Mouse (Mus musculus): ENCODE data around the gene Rab17. TPM values are rescaled to one million over a fixed set of nuclear protein-coding genes. Genes with fewer than 3 reads are reported as not detected.

Rab17 gene
- polyA plus RNA-seq (2015; fragmentation: Nextera tagmentation; extraction: Ambion mirVana): 0.94 and 1.1 TPM in 2 replicates

- no peak for DNase-seq (ENCODE audit: low spot score)
Measured at GRCm38 (mm10) chr1:90969347-90969784, at the start of gene Rab17. TSS of gene Rab17 (minus strand) at chr1:90969661.

DNA sequence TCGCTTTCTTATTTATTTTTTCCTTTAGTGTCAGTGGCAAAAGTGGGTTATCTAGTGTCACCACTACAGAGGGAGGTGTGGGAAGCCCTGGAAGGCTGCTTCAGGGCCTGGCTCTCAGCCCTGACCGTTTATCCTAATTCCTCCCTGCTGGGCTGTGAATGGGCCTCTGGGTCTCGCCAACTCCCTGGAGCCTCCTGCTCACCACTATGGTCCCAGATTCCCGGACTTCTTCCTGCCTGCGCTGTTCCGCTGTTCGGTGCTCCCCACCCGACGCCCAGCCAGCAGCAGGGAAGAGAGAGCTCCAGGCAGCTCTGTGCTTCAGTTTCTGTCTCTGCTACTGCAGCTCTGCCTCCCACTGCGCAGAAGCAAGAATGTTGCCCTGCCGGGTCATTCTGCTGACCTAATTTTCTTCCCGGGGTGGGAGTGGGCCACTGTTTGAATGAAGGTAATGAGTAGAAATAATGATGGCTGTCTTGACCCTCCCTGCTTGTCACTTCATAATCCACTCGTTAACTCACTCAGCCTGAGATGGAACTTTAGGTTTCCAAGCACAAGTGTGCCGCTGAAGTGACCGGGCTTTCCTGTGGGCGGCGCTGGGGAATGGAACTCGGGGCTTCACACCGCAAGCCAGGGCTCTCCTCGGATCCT, 47.8 kb upstream of the Rab17 start:
- DNase-seq (ENCODE audit: low spot score): no peak

- DNase-seq (ENCODE audit: low spot score): no peak
Measured at GRCm38 (mm10) chr1:91015571-91015970, 46.1 kb upstream of the Rab17 start.

- DNase-seq (ENCODE audit: low spot score): no peak
Measured at GRCm38 (mm10) chr1:91013803-91014202, 44.3 kb upstream of the Rab17 start.

- no peak for DNase-seq (ENCODE audit: low spot score)
Measured at GRCm38 (mm10) chr1:91011336-91011735, 41.9 kb upstream of the Rab17 start.

- no peak for DNase-seq (ENCODE audit: low spot score)
Measured at GRCm38 (mm10) chr1:91010716-91011115, 41.3 kb upstream of the Rab17 start.

DNA sequence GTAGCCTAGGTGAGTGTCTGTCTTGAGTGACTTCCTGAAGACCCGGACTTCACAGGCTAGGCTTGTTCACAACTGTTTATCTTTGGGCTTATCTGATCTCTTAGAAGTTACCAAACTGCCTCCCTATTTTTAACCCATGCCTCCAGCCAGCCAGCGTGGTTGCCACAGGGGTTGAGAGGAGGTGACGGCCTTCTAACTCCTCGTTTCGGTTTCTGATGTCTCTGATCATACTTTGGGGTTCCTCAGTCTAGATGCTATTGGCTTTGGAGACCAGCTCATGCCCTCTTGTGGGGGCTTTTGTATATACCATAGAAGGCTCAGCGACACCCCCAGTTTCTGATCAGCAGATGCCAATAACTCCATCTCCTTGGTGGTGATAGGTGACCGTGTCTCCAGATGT, 40.8 kb upstream of the Rab17 start:
- peak; percentile 14 for DNase-seq (ENCODE audit: low spot score)

- DNase-seq (ENCODE audit: low spot score): no peak
Measured at GRCm38 (mm10) chr1:91009266-91009665, 39.8 kb upstream of the Rab17 start.

- no peak for DNase-seq (ENCODE audit: low spot score)
Measured at GRCm38 (mm10) chr1:91008746-91009145, 39.3 kb upstream of the Rab17 start.

DNA sequence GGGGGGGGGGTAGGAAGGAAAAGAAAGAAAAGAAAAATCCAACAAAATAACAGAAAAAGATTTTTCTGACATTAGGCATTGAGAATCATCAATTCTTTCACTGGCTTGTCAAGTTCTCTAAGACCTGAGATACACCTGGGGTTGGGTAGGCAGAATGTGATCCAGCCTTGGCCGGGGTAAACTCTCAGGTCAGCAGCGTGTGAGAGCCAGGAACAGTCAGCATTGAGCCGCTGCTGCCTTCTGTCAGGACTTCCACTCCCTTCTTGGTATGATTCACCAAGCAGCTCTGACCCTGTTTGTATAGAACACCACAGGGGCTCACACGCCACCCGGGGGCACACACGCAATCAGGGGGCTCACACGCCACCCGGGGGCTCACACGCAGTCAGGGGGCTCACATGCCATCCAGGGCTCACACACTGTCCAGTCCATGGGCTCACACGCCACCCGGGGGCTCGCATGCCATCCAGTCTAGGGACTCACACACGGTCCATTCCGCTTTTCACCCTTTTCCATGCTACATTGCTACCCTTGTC, 38.8 kb upstream of the Rab17 start:
- no peak for DNase-seq (ENCODE audit: low spot score)

DNA sequence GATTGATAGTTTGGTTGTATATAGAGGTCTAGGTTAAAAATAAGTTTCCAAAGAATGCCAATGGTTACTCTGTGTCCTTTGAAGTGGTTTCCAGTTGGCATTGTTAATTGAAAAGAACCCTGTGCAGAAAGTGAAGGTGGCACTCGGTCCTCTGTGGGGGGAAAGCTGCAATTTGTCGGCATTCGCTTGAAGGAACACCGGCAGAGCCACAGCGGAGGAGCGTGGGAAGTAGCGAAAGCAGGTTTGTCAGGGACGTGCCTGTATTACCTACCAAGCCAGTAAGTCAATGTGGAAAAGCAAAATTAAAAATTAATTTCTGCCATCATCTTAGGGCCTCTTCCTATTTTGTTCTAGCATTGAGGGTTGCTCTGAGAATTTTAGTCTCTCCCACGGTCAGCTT, 37.2 kb upstream of the Rab17 start:
- no peak for DNase-seq (ENCODE audit: low spot score)

DNA sequence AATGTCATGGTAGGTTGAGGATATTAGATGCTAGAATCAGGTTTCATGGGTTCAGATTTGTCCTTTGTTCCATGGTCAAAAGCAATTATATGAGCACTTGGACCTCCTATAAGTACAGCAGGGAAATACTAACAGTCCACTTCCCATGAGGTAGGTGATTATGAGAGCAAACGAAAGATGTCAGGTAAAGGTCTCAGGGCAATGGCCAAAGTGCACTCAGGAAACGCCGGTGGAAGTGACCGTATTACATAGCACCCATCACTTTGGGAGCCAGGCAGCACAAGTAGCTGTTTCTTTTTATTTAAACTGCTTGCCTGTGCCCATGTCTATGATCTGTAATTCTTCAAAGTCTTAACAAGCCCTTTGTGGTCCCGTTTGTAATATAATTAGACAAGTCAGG, 36.6 kb upstream of the Rab17 start:
- DNase-seq (ENCODE audit: low spot score): no peak

GRCm38 (mm10) chr1:91003522-91004253, 34.2 kb upstream of the Rab17 start:
- DNase-seq (ENCODE audit: low spot score): no peak

DNA sequence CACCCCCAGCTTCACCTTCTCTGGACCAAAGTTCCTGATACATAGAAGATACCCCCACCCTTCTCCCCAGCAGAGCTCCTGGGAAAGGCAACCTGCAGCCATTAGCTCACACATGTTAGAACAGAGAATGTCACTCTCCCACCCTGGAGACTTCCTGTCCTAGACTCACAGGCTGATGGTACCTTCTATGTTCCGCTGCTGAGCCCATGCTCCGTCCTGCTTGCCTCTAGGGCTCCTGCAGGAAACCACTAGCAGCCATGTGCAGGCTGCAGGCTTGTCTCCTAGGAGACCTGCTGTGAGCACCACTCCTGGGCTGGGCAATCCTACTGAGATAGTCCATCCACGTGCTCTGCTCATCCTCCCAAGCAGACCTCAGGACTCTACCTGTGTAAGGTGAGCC, 33.2 kb upstream of the Rab17 start:
- DNase-seq (ENCODE audit: low spot score): no peak

DNA sequence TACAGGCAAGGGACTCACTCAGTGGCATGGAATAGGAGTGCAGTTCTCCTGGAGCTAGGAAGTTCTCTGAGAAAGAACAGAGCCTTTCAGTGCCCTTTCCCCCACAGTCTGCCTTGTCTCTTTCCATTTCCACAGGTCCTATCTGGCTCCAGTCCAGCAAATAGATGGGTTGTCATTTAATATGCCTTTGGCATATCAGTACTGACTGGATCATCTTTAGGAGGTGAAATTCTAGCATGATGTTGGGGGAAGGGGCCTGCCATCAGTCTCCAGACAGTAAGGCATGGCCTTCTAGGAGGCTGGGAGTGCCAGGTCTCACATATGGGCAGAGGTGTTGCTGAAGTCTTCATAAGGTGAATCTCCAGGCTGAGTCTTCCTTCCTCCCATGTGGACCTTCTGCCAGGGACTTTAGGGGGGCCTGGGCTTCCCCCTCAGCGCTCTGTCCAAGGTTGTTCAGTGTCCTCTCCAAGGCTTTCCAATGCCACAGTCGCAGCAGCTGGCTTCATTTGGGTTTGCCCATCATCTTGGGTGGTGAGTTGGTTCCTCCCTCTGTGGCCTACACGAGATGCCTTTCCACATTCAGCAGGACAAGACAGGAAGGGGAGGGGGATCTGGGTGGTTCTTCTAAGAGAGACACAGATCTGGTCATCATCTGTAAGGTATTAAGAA, 32.5 kb upstream of the Rab17 start:
- DNase-seq (ENCODE audit: low spot score): no peak

DNA sequence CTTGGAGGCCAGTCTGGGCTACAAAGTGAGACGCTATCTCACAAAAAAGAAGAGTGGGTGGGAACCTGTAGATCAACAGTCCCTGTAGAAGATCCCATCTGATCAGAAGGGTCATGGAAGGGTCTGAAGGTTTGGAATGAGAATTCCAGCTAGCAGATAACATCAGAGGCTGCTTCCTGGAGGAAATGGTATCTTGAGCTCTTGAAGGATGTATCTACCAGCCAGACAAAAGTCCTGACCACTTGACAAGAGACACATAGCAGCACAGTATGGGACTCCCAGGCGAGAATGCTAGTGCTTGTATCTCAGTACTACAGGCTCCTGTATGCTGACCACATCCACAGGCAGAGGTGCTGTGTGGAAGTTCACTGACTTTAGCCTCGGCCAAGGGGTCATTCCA, 31.6 kb upstream of the Rab17 start:
- DNase-seq (ENCODE audit: low spot score): no peak

DNA sequence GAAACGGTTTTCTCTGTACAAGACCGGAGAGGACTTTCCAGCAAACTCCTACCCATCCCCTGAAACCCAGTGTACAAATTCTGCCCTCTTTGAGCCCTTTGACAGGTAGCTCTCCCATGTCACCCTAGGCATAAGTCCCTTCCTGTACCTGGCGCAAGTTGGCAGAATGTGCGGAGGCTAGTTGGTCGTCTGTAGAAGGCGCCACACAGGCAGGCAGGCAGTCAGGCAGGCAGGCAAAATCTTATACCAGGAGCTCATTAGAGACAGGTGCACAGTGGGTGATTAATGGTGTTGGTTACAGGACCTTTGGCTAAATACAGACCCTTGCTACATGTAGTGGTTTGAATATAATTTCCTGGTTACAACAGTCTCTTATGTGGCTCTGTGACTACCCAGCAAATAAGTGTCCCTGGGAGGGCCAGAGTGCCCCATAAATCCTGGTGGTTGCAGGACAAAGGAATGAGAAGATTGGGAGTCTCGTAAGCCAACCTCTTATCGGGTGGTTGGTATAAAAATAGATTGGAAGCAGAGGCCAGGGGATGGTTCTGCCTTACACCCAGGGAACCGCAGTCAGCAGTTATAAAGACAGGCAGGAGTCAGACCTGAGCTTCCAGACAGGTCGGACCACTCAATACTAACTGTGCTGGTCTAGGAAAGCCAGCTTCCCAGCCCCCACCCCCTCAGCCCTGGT, 30.6 kb upstream of the Rab17 start:
- DNase-seq (ENCODE audit: low spot score): no peak

- no peak for DNase-seq (ENCODE audit: low spot score)
Measured at GRCm38 (mm10) chr1:90998891-90999611, 29.6 kb upstream of the Rab17 start.

DNA sequence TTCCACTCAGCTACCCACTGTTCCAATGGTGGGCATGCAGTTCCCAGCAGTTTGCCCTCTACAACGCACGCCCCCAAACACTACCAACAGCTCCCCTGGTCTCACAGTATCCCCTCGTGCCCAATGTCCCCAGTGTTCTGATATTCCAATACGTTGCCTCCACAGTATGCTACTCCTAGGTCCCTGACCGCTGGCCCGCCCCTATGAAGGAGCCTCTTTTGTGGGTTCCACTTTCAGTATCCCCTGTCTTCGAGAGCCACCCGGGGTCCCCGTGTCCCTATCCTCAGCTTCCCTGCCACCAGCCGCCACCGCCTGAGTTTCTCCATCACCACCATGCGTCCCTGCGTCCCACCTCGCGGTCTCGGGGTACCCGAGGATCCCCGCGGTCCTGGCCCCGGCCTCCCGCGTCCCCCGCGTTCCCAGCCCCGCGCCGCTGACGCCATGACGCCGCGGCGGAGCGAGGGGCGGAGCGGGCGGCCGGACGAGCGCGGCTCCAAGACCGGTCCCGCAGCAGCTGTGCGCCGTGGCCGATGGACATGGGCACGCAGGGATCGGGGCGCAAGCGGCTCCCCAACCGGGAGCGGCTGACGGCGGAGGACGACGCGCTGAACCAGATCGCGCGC, 28.9 kb upstream of the Rab17 start, which contains the start of gene Lrrfip1:
Gene Lrrfip1 (plus strand): TSS at position 470 of the 623 bp plus-strand sequence.
- no peak for DNase-seq (ENCODE audit: low spot score)

GRCm38 (mm10) chr1:90997641-90998040, 28.2 kb upstream of the Rab17 start:
- DNase-seq (ENCODE audit: low spot score): no peak

Data from thymus, postnatal 0 days (tissue).